Mouse (Mus musculus) megakaryocyte, embryonic 14.5 days (primary cell): ENCODE results near the gene Dnm1.

Experiments used
- FLI1 ChIP-seq: IDR thresholded peaks from 2 replicates; pipeline ENCODE4 v1.6.1; 2012; ENCODE audit warnings: low read length, inconsistent platforms, mixed read lengths
- GATA1 ChIP-seq: IDR thresholded peaks from 3 replicates; pipeline ENCODE4 v1.6.1; 2012; ENCODE audit warnings: mixed read lengths, low read length, inconsistent platforms, borderline replicate concordance

DNA sequence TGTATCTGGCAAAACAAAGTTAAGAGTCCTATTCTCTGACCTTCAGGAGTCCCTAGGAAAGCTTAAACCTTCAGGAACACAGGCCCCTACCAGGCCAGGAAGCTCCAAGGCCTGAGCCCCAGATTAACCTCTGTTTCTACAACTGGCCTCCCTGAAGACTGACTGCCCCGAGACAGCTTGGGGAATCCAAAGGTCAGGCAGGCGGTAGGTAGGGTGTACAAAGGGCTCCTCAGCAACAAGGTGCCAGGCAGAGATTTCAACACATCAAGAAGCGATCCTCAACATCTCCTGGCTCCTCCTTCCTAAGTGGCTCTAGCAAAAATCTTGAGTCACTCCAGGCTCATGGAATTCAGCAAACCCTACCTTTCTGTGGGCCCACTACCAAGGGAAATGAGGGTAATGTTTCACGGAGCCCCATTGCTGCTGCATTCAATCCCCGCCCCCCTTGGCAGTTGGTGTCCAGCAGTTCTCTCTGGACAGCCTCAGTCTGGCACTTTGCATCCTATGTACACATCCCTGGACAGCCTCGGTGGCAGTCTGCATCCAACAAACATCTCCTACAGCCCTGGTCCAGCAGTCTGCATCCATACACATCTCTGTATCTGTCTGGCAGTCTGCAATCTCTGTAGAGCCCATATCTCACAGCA, 94.1 kb downstream of the Dnm1 start:
- no peak for TF ChIP-seq GATA1
- no peak for TF ChIP-seq FLI1
